Mouse (Mus musculus): ENCODE data around the gene Myl4.

Myl4 gene

DNA sequence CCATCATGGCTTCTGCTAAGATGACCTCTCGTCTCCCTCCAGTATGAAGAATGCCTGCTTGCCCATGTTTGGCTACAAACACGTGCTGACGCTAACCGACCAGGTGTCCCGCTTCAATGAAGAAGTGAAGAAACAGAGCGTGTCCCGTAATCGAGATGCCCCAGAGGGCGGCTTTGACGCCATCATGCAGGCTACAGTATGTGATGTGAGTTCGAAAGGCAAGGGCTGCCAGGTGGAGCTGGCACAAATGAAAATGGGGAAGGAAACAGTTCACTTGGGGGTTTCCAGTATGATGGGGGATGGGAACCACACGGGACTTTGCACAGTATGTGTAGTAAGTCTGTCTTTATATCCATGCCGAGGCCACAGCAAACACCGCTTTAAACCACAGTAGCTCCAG is 86.5 kb downstream of the Myl4 start:
- DNase-seq (ENCODE audit: low spot score) = no peak

DNA sequence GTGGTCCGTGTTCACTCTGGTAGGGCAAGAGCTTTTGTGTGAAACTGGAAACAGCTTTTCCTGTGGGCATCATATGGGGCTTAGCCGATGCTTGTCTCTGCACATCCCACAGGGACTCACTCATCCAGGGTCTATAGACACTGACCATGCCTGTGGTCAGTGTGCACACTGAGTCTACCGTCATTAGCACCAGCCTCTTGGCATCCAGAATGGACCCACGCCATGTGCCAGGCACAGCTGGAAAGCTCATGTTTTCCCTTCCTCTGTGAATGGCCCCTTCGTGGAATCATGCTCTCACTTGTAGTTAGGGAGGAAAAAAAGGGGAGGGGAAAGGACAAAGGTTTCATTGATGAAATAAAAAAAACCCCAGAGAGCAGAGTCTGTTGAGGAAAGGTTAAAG is 87.5 kb downstream of the Myl4 start:
- peak; percentile 50 for DNase-seq (ENCODE audit: low spot score)

GRCm38 (mm10) chr11:104638906-104639305 is 88.4 kb downstream of the Myl4 start:
- DNase-seq (ENCODE audit: low spot score) = no peak

DNA sequence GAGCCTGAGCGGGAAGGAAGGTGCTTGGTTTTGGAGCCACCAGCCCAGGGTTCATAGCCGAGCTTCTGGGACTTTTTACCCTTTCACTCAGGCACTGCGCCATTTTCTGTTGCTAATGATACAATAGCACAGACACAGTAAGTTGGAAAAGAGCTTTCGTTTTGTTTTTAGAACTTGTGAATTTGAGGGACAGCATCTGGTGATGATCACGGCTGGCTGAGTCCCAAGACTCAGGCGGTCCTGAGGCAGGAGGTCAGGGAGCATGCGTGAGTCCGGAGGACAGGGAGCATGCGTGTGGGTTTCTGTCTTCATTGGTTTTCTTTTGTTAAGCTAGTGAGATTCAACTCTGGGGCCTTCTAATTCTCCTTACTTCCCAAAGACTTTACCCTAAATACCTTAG is 89.2 kb downstream of the Myl4 start:
- no peak for DNase-seq (ENCODE audit: low spot score)

DNA sequence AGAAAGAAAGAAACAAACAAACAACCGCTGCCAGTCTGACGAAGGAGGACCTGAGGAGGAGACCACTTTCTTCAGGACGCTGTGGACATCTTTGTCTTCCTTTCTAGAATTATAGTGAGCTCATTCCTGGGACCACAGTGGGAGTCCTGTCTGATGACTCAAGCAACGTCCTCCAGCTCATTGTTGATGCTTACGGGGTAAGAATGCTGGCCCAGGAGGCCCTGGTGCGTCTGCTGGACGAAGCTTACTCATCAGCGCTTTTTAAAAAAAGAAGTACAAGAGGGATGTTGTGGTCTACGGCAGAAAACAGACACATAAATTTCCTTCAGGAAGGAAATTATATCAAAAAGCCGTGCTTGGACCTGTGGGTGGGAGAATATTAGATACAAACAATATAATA is 90.4 kb downstream of the Myl4 start:
- DNase-seq (ENCODE audit: low spot score) = no peak

DNA sequence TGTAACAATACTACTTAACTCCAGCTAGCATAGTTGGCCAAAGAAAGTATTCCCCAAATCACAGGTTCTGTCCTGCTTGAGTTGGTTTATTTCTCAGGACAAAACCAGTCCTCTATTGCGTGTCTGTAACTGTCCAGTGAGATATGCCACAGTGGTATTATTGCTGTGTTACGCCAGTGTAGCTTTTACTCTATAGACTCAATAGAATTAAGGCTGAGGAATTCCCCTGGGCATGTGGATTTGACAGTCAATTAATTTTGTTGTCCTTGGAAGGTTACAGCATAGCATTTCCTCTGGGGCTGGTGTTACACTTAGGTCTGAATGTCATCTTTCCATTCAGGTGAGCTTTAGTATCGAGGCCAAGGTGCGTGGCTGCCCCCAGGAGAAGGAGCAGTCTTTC is 92.8 kb downstream of the Myl4 start:
- no peak for DNase-seq (ENCODE audit: low spot score)
